Mouse (Mus musculus) c-Kit-positive CD71-positive TER-119-negative erythroid progenitor cells, embryonic 14.5 days (primary cell): ENCODE measurements around the gene Cracr2b.

Experiments used
- DNase-seq: peaks from one replicate; pipeline ENCODE4 v3.0.0-alpha.2; 2013; ENCODE audit warnings: low read depth

The Cracr2b gene

GRCm38 (mm10) chr7:141460391-141461113 is at the start of gene Cracr2b:
Gene Cracr2b, plus strand, starts transcription at chr7:141461094.
- DNase-seq: no peak

DNA sequence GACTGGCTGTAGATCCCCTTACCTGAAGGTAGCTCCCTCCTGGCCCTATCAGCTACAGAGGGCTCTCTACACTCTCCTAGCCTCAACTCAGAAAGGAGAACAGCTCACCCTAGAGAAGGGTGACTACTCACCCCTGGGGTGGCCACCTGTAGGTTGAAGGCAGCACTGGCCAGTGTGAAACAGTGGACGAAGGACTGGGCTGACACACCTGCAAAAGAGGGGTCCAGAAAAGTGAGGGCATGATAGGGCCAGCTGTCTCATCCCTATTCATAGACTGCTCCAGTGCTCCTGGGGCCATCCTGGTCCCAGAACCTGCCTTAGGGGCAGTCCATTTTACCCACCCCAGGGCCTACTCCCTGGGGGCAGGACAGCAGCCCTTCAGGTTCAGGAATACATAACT is 49.2 kb upstream of the Cracr2b start:
- DNase-seq: no peak

DNA sequence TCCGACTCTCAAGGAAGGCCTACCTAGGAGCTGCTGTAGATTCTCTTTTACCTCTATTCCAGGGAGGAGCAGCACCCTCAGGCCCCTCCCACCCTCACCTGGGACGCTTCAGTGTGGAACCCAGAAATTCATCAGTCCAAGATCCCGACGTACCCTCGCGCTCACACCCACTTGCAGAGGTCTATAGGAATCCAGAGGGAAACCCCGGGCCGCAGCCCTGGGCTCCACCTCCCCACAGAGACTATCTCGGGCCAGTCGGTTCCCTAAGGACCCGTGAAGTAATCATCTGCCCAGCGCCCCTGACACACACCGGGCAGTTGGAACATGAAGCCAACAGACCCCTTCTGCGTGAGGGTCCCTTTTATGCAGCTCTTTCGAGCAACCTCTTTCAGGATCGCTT is 47.6 kb upstream of the Cracr2b start:
- DNase-seq: no peak

DNA sequence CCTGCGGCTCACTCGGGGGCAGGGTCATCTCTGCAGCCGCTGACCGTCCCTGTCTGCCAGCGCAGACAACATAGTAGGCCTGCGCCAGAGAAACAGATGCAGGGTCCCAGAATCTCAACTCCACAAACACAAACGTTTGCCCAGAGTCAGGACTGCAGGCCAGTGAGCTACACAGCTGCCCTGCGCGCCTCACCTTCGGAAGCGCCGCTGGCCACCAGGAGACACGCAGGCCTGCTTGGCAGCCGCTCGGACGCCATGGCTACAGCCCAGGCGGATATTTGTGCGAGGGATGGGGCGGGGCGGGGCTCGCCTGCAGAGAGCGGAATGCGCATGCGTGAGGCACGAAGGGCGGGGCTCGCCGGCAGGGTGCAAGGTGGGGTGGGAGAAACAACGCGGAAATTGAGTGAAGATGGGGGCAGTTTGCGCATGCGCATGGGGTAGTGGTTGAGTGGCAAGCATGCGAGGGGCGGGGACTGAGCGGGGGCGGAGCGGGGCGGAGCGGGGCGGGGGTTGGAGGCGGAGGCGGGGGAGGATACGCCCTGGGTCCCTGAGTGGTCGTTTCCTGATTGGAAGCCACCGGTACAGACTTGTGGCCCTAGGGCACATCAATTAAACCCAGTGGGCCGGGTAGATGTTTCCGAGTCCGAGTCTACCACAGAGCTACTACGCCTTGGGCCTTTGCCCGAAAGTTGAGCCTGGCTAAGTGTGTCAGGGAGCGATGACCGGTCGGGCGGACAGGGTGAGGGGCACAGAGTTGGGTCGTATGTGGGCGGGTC is 46.9 kb upstream of the Cracr2b start, which contains the start of gene Gatd1:
Gene Gatd1 (minus strand): TSS at position 328 of the 776 bp plus-strand sequence.
- peak; percentile 99 for DNase-seq

DNA sequence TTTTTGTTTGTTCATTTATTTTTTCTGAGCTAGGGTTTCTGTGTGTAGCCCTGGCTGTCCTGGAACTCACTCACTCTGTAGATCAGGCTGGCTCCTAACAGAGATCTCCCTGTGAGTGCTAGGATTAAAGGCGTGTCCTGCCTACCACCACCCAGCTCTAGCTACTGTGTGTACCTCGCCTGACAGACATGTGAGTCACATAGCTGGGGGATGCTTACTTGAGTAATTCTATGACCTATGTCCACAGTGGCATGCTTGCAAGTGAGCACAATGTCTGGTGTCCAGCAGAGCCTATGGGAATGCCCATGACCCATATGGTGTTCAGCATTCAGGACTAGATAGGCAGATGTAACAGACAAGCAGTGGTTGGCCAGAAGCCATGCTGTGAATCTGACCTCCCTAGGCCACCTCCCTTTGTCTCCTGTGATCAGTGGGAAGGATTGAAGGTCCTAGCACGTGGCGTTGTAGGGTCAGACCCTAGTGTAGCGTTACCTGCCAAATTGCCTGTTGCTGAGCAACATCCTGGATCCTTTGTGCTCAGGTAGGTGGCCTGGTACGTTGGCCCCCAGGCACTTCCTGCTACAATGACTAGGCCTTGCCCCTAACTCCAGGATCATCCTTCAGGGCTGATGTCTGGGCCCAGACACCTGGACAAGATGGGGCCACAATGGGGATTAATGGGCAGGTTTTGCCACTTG is 44.6 kb upstream of the Cracr2b start:
- no peak for DNase-seq

GRCm38 (mm10) chr7:141417731-141418681 is 42.9 kb upstream of the Cracr2b start:
- DNase-seq: no peak

- no peak for DNase-seq
Observed at GRCm38 (mm10) chr7:141418970-141419369, 41.9 kb upstream of the Cracr2b start.

DNA sequence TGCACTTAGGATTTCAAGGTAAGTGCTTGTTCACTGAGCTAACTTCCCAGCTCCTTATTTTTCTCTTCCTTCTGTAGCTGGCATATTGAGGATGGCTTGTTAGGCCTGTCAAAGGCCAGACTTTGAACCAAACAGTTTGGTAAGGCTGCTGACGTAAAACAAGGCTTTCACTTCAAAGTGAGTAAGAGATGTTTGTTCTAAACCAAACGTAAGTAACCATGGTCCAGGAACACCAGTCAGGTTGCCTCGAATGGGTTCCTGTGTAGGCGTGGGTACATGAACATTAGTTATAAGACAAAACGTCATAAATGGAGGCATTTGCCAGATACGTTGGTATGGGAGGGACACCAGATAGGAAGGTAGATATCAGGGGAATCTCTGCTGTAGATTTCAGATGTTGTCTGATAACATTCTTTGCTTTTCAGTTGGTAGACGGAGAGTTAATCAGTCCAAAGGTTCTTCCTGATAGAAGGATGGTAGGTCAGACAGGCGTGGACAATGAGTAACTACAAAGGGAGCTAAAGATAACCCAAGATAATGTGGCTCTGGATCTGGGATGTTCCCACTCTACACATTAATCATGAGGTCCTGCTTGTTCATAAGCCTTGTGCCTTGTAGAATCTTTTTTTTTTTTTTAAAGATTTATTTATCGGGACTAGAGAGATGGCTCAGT is 40.7 kb upstream of the Cracr2b start:
- no peak for DNase-seq

DNA sequence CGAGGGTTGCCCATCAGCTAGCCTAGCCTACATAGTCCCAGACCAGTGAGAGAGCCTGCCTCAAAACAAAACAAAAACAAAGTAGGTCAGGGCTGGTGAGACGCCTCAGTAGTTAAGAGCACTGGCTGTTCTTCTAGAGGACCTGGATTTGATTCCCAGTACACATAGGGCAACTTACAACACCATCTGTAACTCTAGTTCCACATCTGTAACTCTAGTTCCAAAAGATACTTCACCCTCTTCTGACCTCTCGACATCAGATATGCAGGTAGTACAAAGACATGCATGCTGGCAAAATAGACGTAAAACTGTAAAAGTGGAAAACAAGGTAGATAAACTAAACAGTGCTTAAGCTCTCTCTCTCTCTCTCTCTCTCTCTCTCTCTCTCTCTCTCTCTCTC is 37.1 kb upstream of the Cracr2b start:
- DNase-seq: no peak

GRCm38 (mm10) chr7:141426948-141427730 is 33.8 kb upstream of the Cracr2b start:
- no peak for DNase-seq

DNA sequence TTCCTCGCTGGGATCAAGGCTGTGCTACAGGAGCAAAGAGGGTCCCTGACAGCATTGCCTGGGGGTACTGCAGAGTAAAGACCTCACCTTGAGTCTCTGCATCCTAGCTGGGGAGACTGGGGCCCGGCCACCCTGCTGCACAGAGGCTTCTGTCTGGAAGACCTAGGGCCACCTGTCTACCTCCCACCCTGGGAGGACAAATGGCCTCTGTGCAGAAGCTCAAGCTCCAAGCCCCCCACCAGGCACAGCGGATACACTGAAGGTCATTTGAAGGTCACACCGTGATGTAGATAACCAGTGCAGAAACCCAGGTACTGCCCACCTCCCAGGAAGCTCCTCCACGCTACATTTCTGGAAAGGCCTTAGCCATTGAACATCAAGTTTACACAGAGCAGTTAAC is 32.2 kb upstream of the Cracr2b start:
- DNase-seq: no peak

GRCm38 (mm10) chr7:141429310-141429709 is 31.6 kb upstream of the Cracr2b start, which contains the start of gene Cend1:
Gene Cend1, minus strand, starts transcription at chr7:141429491.
- DNase-seq: no peak

- DNase-seq: no peak
Observed at GRCm38 (mm10) chr7:141429840-141430584, 30.9 kb upstream of the Cracr2b start.

- DNase-seq: no peak
Observed at GRCm38 (mm10) chr7:141430585-141431240, 30.2 kb upstream of the Cracr2b start.

- DNase-seq: no peak
Observed at GRCm38 (mm10) chr7:141431434-141432185, 29.3 kb upstream of the Cracr2b start.

DNA sequence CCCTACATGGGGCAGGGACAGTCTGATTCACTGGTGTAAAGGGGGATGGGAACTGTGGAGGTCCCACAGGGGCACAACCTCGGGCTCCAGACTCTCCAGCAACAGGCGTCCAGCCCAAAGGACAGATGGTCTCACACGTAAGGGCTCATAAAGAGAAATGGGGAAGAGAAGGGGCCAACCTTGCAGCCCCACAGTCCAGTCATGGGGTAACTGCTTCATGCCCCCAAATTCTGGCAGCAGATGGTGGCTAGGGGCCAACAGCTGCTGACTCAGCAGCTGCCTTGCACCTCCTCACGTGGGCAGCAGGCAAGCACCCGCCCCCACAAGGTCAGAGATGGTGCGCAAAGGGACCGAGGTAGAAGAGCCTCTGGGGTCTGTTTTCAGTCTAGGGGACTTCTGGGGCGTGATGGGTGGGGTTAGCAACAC is 28.7 kb upstream of the Cracr2b start:
- no peak for DNase-seq

DNA sequence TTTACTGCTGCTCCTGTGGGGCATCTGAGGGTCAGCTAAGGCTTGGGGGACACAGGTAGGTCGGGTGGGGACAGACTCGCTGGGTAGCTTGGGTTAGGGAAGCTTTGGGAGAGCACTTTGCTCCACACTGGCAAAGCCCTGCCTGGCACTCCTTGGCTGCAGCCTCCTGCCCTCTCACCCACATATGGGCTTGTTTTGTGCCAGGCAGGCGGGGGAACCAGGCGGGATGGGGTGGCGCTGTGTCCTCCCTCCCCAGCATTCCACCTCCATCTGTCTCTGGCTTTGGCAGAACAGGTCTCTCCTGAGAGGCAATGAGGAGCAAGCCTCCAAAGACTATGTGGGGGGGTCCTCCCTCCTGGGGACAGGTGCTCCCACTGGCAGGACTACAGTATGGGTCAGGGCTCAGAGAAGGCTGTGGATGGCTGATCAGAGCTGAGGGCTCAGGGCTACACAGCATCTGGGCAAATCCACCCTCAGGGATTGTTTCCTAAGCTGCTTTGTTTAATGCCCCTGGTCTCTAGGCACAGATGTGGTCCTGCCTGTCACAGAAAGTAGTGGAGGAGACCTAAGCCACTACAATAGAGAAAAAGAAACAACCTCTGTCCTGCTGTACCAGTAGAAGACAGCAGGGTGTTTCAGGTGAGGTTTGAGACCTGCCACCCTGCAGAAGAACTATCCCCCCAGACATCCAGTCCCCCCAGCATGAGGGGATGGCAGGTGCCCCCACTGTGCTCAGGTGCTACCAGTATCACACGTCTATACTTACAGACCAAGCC is 28.0 kb upstream of the Cracr2b start:
- no peak for DNase-seq
